Mouse (Mus musculus): ENCODE data around the gene Cox17.
"Not testable (repeated sequence)": the region's sequence is repeated elsewhere in the genome, so short reads cannot be mapped to it uniquely, and the experiment has no call there.

Cox17 gene

GRCm38 (mm10) chr16:38346529-38347325 is at the start of gene Cox17, which contains the start of gene Gm21987:
Gene Cox17 (plus strand): TSS chr16:38346991.
Gene Gm21987 (plus strand): TSS chr16:38347040.
- DNase-seq (ENCODE audit: extremely low read depth, low read depth): peak; percentile 90

GRCm38 (mm10) chr16:38298410-38298809 is 48.4 kb upstream of the Cox17 start:
- no peak for DNase-seq (ENCODE audit: extremely low read depth, low read depth)

GRCm38 (mm10) chr16:38302367-38302766 is 44.4 kb upstream of the Cox17 start:
- no peak for DNase-seq (ENCODE audit: extremely low read depth, low read depth)

- DNase-seq (ENCODE audit: extremely low read depth, low read depth): no peak
Observed at GRCm38 (mm10) chr16:38304460-38305194, 42.2 kb upstream of the Cox17 start.

- DNase-seq (ENCODE audit: extremely low read depth, low read depth): no peak
Observed at GRCm38 (mm10) chr16:38306571-38307220, 40.1 kb upstream of the Cox17 start.

GRCm38 (mm10) chr16:38307221-38307605 is 39.6 kb upstream of the Cox17 start:
- no peak for DNase-seq (ENCODE audit: extremely low read depth, low read depth)

GRCm38 (mm10) chr16:38307651-38308050 is 39.1 kb upstream of the Cox17 start:
- DNase-seq (ENCODE audit: extremely low read depth, low read depth): no peak

- DNase-seq (ENCODE audit: extremely low read depth, low read depth): no peak
Observed at GRCm38 (mm10) chr16:38308195-38308594, 38.6 kb upstream of the Cox17 start.

GRCm38 (mm10) chr16:38318492-38318891 is 28.3 kb upstream of the Cox17 start:
- no peak for DNase-seq (ENCODE audit: extremely low read depth, low read depth)

- DNase-seq (ENCODE audit: extremely low read depth, low read depth): no peak
Observed at GRCm38 (mm10) chr16:38319087-38319486, 27.7 kb upstream of the Cox17 start.

- peak; percentile 65 for DNase-seq (ENCODE audit: extremely low read depth, low read depth)
Observed at GRCm38 (mm10) chr16:38321452-38321935, 25.3 kb upstream of the Cox17 start.

GRCm38 (mm10) chr16:38324311-38324710 is 22.5 kb upstream of the Cox17 start:
- no peak for DNase-seq (ENCODE audit: extremely low read depth, low read depth)

- DNase-seq (ENCODE audit: extremely low read depth, low read depth): no peak
Observed at GRCm38 (mm10) chr16:38326778-38327397, 19.9 kb upstream of the Cox17 start.

- DNase-seq (ENCODE audit: extremely low read depth, low read depth): no peak
Observed at GRCm38 (mm10) chr16:38329340-38329739, 17.5 kb upstream of the Cox17 start.

GRCm38 (mm10) chr16:38334431-38334830 is 12.4 kb upstream of the Cox17 start:
- DNase-seq (ENCODE audit: extremely low read depth, low read depth): no peak

GRCm38 (mm10) chr16:38338077-38338476 is 8.7 kb upstream of the Cox17 start:
- not testable (repeated sequence) for DNase-seq (ENCODE audit: extremely low read depth, low read depth)

- DNase-seq (ENCODE audit: extremely low read depth, low read depth): no peak
Observed at GRCm38 (mm10) chr16:38341396-38342324, 5.1 kb upstream of the Cox17 start, which contains the start of gene Maats1. Gene Maats1 (minus strand): TSS chr16:38342143.

- DNase-seq (ENCODE audit: extremely low read depth, low read depth): peak; percentile 54
Observed at GRCm38 (mm10) chr16:38344941-38345725, 1.7 kb upstream of the Cox17 start.

- DNase-seq (ENCODE audit: extremely low read depth, low read depth): no peak
Observed at GRCm38 (mm10) chr16:38347588-38347987, 797 bp downstream of the Cox17 start.

Measured in MEL-GATA-1-ER (cell line).